Mouse (Mus musculus) B cell, adult 67 days (primary cell): ENCODE data around the gene Ddx17. TPM values are rescaled to one million over a fixed set of nuclear protein-coding genes. Genes with fewer than 3 reads are reported as not detected.

Experiments
- total RNA-seq, 2 experiments: library from RNA; stranded (reverse); gene quantifications; 4 replicates each; pipeline ENCODE4 v1.2.4; 2023

The Ddx17 gene
- total RNA-seq, result 100 to 1,000 TPM; 438 to 445 TPM

DNA sequence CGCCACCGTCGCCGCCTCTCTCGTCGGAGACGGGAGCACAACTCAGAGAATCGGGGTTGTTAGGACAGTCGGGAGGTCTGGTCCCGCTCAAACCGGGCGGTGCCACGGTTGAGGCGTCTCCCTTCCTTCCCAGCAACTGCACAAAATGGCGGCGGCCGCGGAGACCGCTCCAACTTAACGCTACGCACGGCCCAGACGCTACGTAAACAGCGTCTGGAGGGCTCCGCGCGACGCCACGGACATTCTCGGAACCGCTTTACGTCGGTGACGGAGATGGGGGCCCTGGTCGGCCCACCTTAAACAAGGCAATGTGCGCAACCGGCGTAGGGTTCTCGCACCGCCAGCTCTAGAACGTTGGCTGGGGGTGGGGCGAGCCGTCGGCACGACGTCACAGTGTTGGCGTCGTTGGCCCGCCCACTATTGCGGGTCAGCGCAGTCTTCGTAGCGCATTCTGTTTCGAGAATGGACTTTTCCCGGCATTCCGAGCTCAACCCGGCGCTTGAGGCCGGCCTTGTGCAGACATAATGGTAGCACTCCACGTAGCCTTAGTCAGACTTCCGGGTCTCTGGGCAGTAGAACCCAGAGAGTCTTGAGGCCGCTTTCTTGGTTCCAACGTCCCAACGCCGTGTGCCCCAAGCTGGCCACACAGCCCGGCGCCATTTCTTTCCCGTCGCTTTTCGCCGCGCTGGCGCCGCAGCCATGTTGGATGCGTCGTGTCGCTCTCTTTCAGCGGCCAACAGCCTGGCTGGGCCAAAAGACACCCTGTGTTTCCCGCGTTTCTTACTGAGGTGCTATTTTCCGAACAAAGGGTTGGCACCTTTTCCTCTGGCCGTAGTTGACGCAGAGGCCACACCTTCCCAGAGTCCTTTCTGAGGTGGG, at the start of gene Ddx17:
Gene Ddx17, minus strand, starts transcription at position 332 of the 879 bp plus-strand sequence.

DNA sequence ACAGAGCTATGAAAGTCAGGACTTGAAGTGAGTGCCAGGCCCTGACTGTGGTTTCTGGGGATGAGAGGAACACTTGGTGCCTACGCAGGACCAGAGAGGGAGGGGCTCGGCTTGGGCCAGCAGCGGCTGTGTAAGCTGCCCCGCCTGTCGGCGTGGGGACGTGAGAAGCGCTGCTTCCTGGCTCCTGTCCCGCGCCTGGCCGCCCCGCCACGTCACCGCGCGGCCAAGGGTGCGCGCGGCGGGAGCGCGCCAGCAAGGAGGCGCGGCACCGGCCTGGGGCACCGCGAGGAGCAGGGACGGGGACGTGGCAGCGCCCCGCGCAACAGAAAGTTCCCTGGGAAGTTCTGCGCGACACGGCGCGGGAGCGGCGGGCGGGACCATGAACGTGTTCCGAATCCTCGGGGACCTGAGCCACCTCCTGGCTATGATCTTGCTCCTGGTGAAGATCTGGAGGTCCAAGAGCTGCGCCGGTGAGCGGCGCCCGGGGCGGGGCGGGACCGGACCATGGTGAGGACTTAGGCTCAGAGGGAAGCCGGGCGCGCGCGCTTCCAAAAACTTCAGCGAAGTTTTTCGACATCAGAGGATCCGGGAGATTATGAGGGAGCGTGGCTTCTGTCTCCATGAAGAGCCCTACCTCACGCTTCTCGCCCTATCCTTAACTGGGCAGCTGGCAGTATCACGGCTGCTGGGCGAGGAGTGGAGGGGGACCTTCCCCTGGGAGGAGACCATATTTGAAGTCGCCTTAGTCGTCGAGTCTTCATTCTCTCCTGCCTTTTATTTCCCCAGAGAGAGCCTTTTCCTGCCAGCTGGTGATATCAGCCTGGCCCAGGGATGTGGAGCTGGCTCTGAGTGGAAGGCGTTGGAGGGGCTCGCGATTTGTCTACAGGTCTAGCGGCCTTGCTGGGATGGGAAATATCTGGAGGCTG, 30.1 kb downstream of the Ddx17 start, which contains the start of gene Kdelr3:
Gene Kdelr3, plus strand, starts transcription at position 241 of the 926 bp plus-strand sequence.

DNA sequence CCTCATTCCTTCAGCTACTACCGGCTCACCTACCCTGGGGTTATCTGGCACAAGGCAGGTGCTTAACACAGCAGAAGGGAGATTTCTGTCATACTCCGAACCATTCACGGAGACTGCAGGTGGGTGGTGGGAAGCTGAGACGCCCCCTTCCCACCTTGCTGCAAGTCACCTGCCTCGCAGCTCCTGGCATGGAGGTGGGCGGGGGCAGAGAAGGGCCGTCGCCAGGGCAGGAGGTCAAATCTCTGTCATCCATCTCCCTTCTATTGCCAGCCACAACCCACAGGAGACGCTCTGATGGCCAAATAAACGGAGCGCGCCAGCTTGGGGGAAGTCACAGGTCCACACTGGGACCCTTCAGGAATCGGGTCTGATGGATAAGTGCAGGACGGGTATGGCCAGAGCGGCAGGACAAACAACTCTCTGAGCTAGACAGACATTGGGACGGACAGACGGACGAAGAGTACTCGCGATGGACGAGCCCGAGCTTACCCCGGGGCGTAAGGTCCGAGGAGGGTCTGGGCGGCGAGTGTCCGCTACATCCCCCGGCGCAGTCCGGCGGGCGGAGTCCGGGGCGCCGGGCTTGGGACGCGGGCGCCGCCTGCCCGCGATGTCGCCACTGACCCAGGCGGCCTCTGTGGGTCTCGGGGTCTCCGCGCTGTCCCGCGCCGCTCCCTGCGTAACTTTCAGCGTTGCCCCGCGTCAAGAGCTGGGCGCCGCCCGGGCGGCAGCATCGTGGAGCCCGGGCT, 41.7 kb downstream of the Ddx17 start, which contains the start of gene Kcnj4:
Gene Kcnj4, minus strand, starts transcription at position 535 of the 746 bp plus-strand sequence.

Other genes with a start within 250 kb of the Ddx17 start
- 10 to 100 TPM; 13.9 to 17.1 TPM for gene Pla2g6, start 218.4 kb downstream of the Ddx17 start, total RNA-seq
- gene Maff, start 200.1 kb downstream of the Ddx17 start, total RNA-seq, result 10 to 100 TPM; 19.4 to 43.8 TPM
- 10 to 100 TPM; 34.2 to 39.4 TPM for gene Tmem184b, start 143.2 kb downstream of the Ddx17 start, total RNA-seq
- gene Csnk1e, start 91.2 kb downstream of the Ddx17 start, total RNA-seq, result 10 to 100 TPM; 25.2 to 39.6 TPM
- not detected for gene Kcnj4, start 41.5 kb downstream of the Ddx17 start, total RNA-seq
- gene Kdelr3, start 30.3 kb downstream of the Ddx17 start, total RNA-seq, result not detected
- not detected for gene Dmc1, start 58.4 kb upstream of the Ddx17 start, total RNA-seq
- gene Fam227a, start 112.2 kb upstream of the Ddx17 start, total RNA-seq, result 1 to 10 TPM; 3.3 to 3.6 TPM
- 1 to 10 TPM; 6.8 to 8.3 TPM for gene Cby1, start 112.5 kb upstream of the Ddx17 start, total RNA-seq
- 100 to 1,000 TPM; 105 to 109 TPM for gene Tomm22, start 124.1 kb upstream of the Ddx17 start, total RNA-seq
- 10 to 100 TPM; 23.9 to 33.6 TPM for gene Josd1, start 141.2 kb upstream of the Ddx17 start, total RNA-seq
- gene Gtpbp1, start 144.1 kb upstream of the Ddx17 start, total RNA-seq, result 10 to 100 TPM; 69.7 to 81.8 TPM
- gene Sun2, start 195.8 kb upstream of the Ddx17 start, total RNA-seq, result 100 to 1,000 TPM; 349 to 351 TPM
- gene Dnal4, start 231.1 kb upstream of the Ddx17 start, total RNA-seq, result 10 to 100 TPM in 1 of 2 experiments, 1 to 10 TPM in 1; 7.8 to 11.4 TPM